Mouse (Mus musculus): ENCODE results near the gene Prkab2. TPM values are rescaled to one million over a fixed set of nuclear protein-coding genes. Genes with fewer than 3 reads are reported as not detected.
A peak's percentile ranks its signal among the peaks of the same experiment; 100 is the strongest.

Gene Prkab2
- total RNA-seq (2021), result 10 to 100 TPM; 40.7 to 41.2 TPM

- DNase-seq, result peak; percentile 98
Measured at GRCm38 (mm10) chr3:97657655-97658411, at the start of gene Prkab2. Gene Prkab2, plus strand, starts transcription at chr3:97658193.

GRCm38 (mm10) chr3:97609201-97609844, 48.7 kb upstream of the Prkab2 start:
- DNase-seq, result no peak

- DNase-seq, result peak; percentile 90 to 93
Measured at GRCm38 (mm10) chr3:97609845-97610410, 48.1 kb upstream of the Prkab2 start, which contains the start of gene Chd1l. Gene Chd1l, minus strand, starts transcription at chr3:97610203.

GRCm38 (mm10) chr3:97611021-97611420, 47.0 kb upstream of the Prkab2 start:
- no peak for DNase-seq

- DNase-seq, result no peak
Measured at GRCm38 (mm10) chr3:97615154-97615553, 42.8 kb upstream of the Prkab2 start.

GRCm38 (mm10) chr3:97615933-97616332, 42.1 kb upstream of the Prkab2 start:
- no peak for DNase-seq

GRCm38 (mm10) chr3:97617091-97617825, 40.7 kb upstream of the Prkab2 start:
- no peak for DNase-seq

- DNase-seq, result no peak
Measured at GRCm38 (mm10) chr3:97617899-97618298, 40.1 kb upstream of the Prkab2 start.

GRCm38 (mm10) chr3:97620657-97621056, 37.3 kb upstream of the Prkab2 start:
- no peak for DNase-seq

GRCm38 (mm10) chr3:97624611-97625010, 33.4 kb upstream of the Prkab2 start:
- no peak for DNase-seq

GRCm38 (mm10) chr3:97627893-97628292, 30.1 kb upstream of the Prkab2 start:
- DNase-seq, result no peak

GRCm38 (mm10) chr3:97628391-97629001, 29.5 kb upstream of the Prkab2 start, which contains the start of gene Fmo5:
Gene Fmo5, plus strand, starts transcription at chr3:97628804.
- DNase-seq, result no peak

GRCm38 (mm10) chr3:97629941-97630340, 28.1 kb upstream of the Prkab2 start:
- no peak for DNase-seq

GRCm38 (mm10) chr3:97630746-97631145, 27.2 kb upstream of the Prkab2 start:
- DNase-seq, result no peak

- no peak for DNase-seq
Measured at GRCm38 (mm10) chr3:97631258-97631860, 26.6 kb upstream of the Prkab2 start.

GRCm38 (mm10) chr3:97633456-97633855, 24.5 kb upstream of the Prkab2 start:
- no peak for DNase-seq

GRCm38 (mm10) chr3:97634288-97634761, 23.7 kb upstream of the Prkab2 start:
- DNase-seq, result no peak

GRCm38 (mm10) chr3:97641396-97641795, 16.6 kb upstream of the Prkab2 start:
- DNase-seq, result no peak

- no peak for DNase-seq
Measured at GRCm38 (mm10) chr3:97642001-97642400, 16.0 kb upstream of the Prkab2 start.

- DNase-seq, result no peak
Measured at GRCm38 (mm10) chr3:97648518-97648917, 9.5 kb upstream of the Prkab2 start.

- DNase-seq, result no peak
Measured at GRCm38 (mm10) chr3:97649022-97649421, 9.0 kb upstream of the Prkab2 start.

GRCm38 (mm10) chr3:97649469-97649868, 8.5 kb upstream of the Prkab2 start:
- DNase-seq, result no peak

Measured in layer of hippocampus, postnatal 36 days (tissue).